Mouse (Mus musculus) kidney, embryonic 16.5 days (tissue): Measurements from ENCODE around the gene Nostrin. TPM values are rescaled to one million over a fixed set of nuclear protein-coding genes. Genes with fewer than 3 reads are reported as not detected.

Experiments
- ATAC-seq: fragments of 200-750 bp; cut with Nextera tagmentation; 2 replicates; pipeline ENCODE4 v1.8.0; 2017; ENCODE audit warnings: moderate TSS enrichment; ENCODE audit not compliant: low FRiP score, low TSS enrichment
- H3K27ac ChIP-seq: fragments of 300-500 bp; sonication (generic); 2 replicates; pipeline ENCODE4 v1.5.1; 2014; ENCODE audit warnings: low read length
- H3K27me3 ChIP-seq: fragments of 300-500 bp; sonication (generic); 2 replicates; pipeline ENCODE4 v1.6.1; 2014; ENCODE audit warnings: low read length, control low read depth, mixed read lengths; ENCODE audit not compliant: insufficient read depth
- H3K36me3 ChIP-seq: fragments of 300-500 bp; sonication (generic); 2 replicates; pipeline ENCODE4 v1.6.1; 2014; ENCODE audit warnings: low read length, control low read depth, mixed read lengths; ENCODE audit not compliant: insufficient read depth
- H3K4me1 ChIP-seq: fragments of 300-500 bp; sonication (generic); 2 replicates; pipeline ENCODE4 v1.6.1; 2014; ENCODE audit warnings: low read length, control low read depth, mixed read lengths; ENCODE audit not compliant: insufficient read depth
- H3K4me2 ChIP-seq: fragments of 300-500 bp; sonication (generic); replicated peaks from 2 replicates; pipeline ENCODE4 v1.6.1; 2014; ENCODE audit warnings: low read depth, low read length
- H3K4me3 ChIP-seq: fragments of 300-500 bp; sonication (generic); 2 replicates; pipeline ENCODE4 v1.5.1; 2014; ENCODE audit warnings: mild to moderate bottlenecking, low read length
- H3K9ac ChIP-seq: fragments of 300-500 bp; sonication (generic); replicated peaks from 2 replicates; pipeline ENCODE4 v1.6.1; 2014; ENCODE audit warnings: low read length
- H3K9me3 ChIP-seq: fragments of 300-500 bp; sonication (generic); 2 replicates; pipeline ENCODE4 v1.6.1; 2016; ENCODE audit warnings: low read length, control low read depth
- WGBS: fragments of 180-500 bp; shearing (Covaris S2); extraction: QIAGEN DNeasy Blood & Tissue Kit; methylation state at CpG from one replicate; pipeline ENCODE4 v1.1.7; 2014; 5-methylcytosine and 5-hydroxymethylcytosine counted together
- polyA plus RNA-seq: library from polyadenylated mRNA; unstranded; fragments of >200 nt; fragmentation: Nextera tagmentation; extraction: Ambion mirVana; gene quantifications from 2 replicates; pipeline ENCODE4 v1.2.1, GENCODE M21; 2015

Gene Nostrin
- polyA plus RNA-seq, 1 experiment from 2014 or later: 7.1 TPM

DNA sequence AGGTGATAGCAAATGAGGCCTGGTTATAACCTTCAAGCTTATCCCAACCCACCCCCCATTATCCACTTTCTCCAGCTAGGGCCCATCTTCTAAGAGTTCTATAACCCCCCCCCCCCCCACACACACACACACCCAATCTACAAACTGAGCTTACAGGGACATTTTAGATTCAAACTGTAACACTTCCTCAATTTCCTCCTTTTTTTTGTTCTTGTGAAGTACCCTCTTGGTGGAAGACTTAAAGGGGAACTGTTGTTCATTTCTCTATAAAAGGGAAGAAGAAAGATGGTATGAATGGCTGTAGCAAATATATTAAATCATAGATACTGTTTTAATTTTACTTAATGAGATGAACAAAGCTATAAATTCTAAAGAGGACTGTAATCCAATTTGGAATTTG lies 96.5 kb downstream of the Nostrin start:
- H3K36me3 ChIP-seq: no peaks in the 10 kb centered on the region
- no peak for ATAC-seq
- no peak overlapping the region for H3K9ac ChIP-seq
- H3K4me1 ChIP-seq: 0 out of 2 replicates have a peak, but pooled peaks cover 2% of the 10 kb centered on the region
- H3K27me3 ChIP-seq: no peaks in the 10 kb centered on the region
- no peak overlapping the region for H3K4me2 ChIP-seq
- H3K27ac ChIP-seq: no peak overlapping the region
- H3K4me3 ChIP-seq: no peak overlapping the region
- H3K9me3 ChIP-seq: no peaks in the 10 kb centered on the region

DNA sequence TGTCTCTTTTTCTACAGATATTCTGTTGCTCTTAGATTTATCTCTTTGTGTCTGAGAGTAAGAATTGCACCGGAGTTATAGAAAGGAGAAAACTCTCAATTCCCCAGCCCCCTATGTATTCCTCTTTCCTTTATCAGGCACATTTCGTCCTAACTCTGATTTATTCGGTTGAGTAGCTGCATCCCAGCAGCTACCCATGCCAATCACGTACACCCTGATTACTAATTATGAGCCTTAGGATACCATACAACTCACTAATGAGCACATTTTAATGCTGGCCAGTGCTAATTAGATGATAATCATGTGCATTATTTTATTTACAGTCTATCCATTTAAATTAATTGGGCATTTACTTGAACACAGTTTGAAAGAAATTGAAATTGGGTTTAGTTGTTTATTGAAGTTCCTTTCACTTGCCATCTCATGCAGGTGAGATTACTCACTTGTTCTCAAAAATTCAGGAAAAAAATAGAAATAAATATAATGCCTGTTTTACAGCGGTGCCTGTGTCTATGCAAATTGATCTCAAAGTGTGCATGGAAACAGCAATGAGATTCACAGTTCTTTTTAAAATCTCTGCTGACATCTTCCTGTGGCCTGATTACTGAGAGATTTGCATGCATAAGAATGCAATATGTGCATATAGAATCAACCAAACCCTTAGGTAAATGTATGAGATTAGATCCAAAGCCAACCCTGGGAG lies 99.5 kb downstream of the Nostrin start:
- Histone ChIP-seq H3K4me3 (no peak overlapping the region), H3K4me2 (no peak overlapping the region), H3K36me3 (no peaks in the 10 kb centered on the region), H3K4me1 (peaks cover 7% of the 10 kb centered on the region; the same call in 1 of the 2 replicates), H3K27ac (no peak overlapping the region), H3K9ac (no peak overlapping the region), H3K27me3 (no peaks in the 10 kb centered on the region), H3K9me3 (no peaks in the 10 kb centered on the region)
- WGBS: 73% methylated on average over 5 of the region's 5 CpGs
- no peak for ATAC-seq

Other genes with a start within 250 kb of the Nostrin start
- 241 and 247 TPM in 2 replicates for gene Spc25, start 70.4 kb downstream of the Nostrin start, polyA plus RNA-seq
- gene G6pc2, start 75.3 kb downstream of the Nostrin start, polyA plus RNA-seq: 3.1 and 4.2 TPM in 2 replicates
- gene Abcb11, start 206.8 kb downstream of the Nostrin start, polyA plus RNA-seq: 0.06 TPM in 1 of 2 replicates, not detected in the other
- gene Dhrs9, start 244.6 kb downstream of the Nostrin start, polyA plus RNA-seq: not detected in 2 replicates